Mouse (Mus musculus): ENCODE results near the gene Olfr1201. TPM values are rescaled to one million over a fixed set of nuclear protein-coding genes. Genes with fewer than 3 reads are reported as not detected.

The Olfr1201 gene
- not detected in 2 replicates for polyA plus RNA-seq (2015; fragmentation: Nextera tagmentation; extraction: Ambion mirVana)

- no peak for ATAC-seq (ENCODE audit: low FRiP score)
- no peak within 1 kb of the TSS for H3K27ac ChIP-seq (replicated peaks)
- no peaks in the 10 kb centered on the region for H3K36me3 ChIP-seq
- H3K4me1 ChIP-seq = no peaks in the 10 kb centered on the region
- no peaks in the 10 kb centered on the region for H3K9me3 ChIP-seq (replicated peaks)
- no peak within 1 kb of the TSS for H3K4me2 ChIP-seq
- WGBS = 86% methylated on average over 6 of the region's 6 CpGs
- no peak within 1 kb of the TSS for H3K4me3 ChIP-seq (replicated peaks)
- H3K27me3 ChIP-seq (replicated peaks) = no peaks in the 10 kb centered on the region
- H3K9ac ChIP-seq (replicated peaks) = no peak within 1 kb of the TSS
Measured at GRCm38 (mm10) chr2:88792736-88793135, at the start of gene Olfr1201. Gene Olfr1201, plus strand, starts transcription at chr2:88793036.

- no peak overlapping the region for H3K9ac ChIP-seq (replicated peaks)
- H3K4me2 ChIP-seq = no peak overlapping the region
- H3K27me3 ChIP-seq (replicated peaks) = no peaks in the 10 kb centered on the region
- H3K4me3 ChIP-seq (replicated peaks) = no peak overlapping the region
- H3K9me3 ChIP-seq (replicated peaks) = no peaks in the 10 kb centered on the region
- no peaks in the 10 kb centered on the region for H3K4me1 ChIP-seq
- WGBS = 74% methylated on average over 3 of the region's 3 CpGs
- H3K36me3 ChIP-seq = no peaks in the 10 kb centered on the region
- no peak for ATAC-seq (ENCODE audit: low FRiP score)
- no peak overlapping the region for H3K27ac ChIP-seq (replicated peaks)
Measured at GRCm38 (mm10) chr2:88743379-88743778, 49.5 kb upstream of the Olfr1201 start.

GRCm38 (mm10) chr2:88751270-88751669, 41.6 kb upstream of the Olfr1201 start, which contains the start of gene Olfr1198:
Gene Olfr1198, minus strand, starts transcription at chr2:88751370.
- Histone ChIP-seq H3K27me3 (replicated peaks) (no peaks in the 10 kb centered on the region), H3K36me3 (no peaks in the 10 kb centered on the region), H3K9ac (replicated peaks) (no peak within 1 kb of the TSS), H3K4me1 (no peaks in the 10 kb centered on the region), H3K9me3 (replicated peaks) (no peaks in the 10 kb centered on the region), H3K27ac (replicated peaks) (no peak within 1 kb of the TSS), H3K4me3 (replicated peaks) (no peak within 1 kb of the TSS), H3K4me2 (no peak within 1 kb of the TSS)
- WGBS = 98% methylated on average over 2 of the region's 2 CpGs
- no peak for ATAC-seq (ENCODE audit: low FRiP score)

- Histone ChIP-seq H3K4me2 (no peak within 1 kb of the TSS), H3K4me3 (replicated peaks) (no peak within 1 kb of the TSS), H3K9ac (replicated peaks) (no peak within 1 kb of the TSS), H3K27me3 (replicated peaks) (no peaks in the 10 kb centered on the region), H3K4me1 (no peaks in the 10 kb centered on the region), H3K27ac (replicated peaks) (no peak within 1 kb of the TSS), H3K9me3 (replicated peaks) (no peaks in the 10 kb centered on the region), H3K36me3 (no peaks in the 10 kb centered on the region)
- ATAC-seq (ENCODE audit: low FRiP score) = no peak
- 94% methylated on average over 2 of the region's 2 CpGs for WGBS
Measured at GRCm38 (mm10) chr2:88760369-88760768, 32.5 kb upstream of the Olfr1201 start, which contains the start of gene Olfr1199. Gene Olfr1199, minus strand, starts transcription at chr2:88760469.

GRCm38 (mm10) chr2:88770388-88770787, 22.4 kb upstream of the Olfr1201 start, which contains the start of gene Olfr1200:
Gene Olfr1200, minus strand, starts transcription at chr2:88770488.
- Histone ChIP-seq H3K27ac (replicated peaks) (no peak within 1 kb of the TSS), H3K9ac (replicated peaks) (no peak within 1 kb of the TSS), H3K4me1 (no peaks in the 10 kb centered on the region), H3K4me2 (no peak within 1 kb of the TSS), H3K9me3 (replicated peaks) (no peaks in the 10 kb centered on the region), H3K27me3 (replicated peaks) (no peaks in the 10 kb centered on the region), H3K4me3 (replicated peaks) (no peak within 1 kb of the TSS), H3K36me3 (no peaks in the 10 kb centered on the region)
- no peak for ATAC-seq (ENCODE audit: low FRiP score)
- WGBS = 83% methylated on average over 2 of the region's 2 CpGs

GRCm38 (mm10) chr2:88814196-88814595, 21.4 kb downstream of the Olfr1201 start, which contains the start of gene Olfr1202:
Gene Olfr1202, plus strand, starts transcription at chr2:88814496.
- H3K4me1 ChIP-seq = no peaks in the 10 kb centered on the region
- no peak within 1 kb of the TSS for H3K27ac ChIP-seq (replicated peaks)
- ATAC-seq (ENCODE audit: low FRiP score) = no peak
- no peak within 1 kb of the TSS for H3K4me2 ChIP-seq
- H3K36me3 ChIP-seq = no peaks in the 10 kb centered on the region
- no peaks in the 10 kb centered on the region for H3K27me3 ChIP-seq (replicated peaks)
- H3K4me3 ChIP-seq (replicated peaks) = no peak within 1 kb of the TSS
- no peak within 1 kb of the TSS for H3K9ac ChIP-seq (replicated peaks)
- no peaks in the 10 kb centered on the region for H3K9me3 ChIP-seq (replicated peaks)
- WGBS = 76% methylated on average over 1 of the region's 1 CpGs

- Histone ChIP-seq H3K9ac (replicated peaks) (no peak within 1 kb of the TSS), H3K4me3 (replicated peaks) (no peak within 1 kb of the TSS), H3K9me3 (replicated peaks) (no peaks in the 10 kb centered on the region), H3K27ac (replicated peaks) (no peak within 1 kb of the TSS), H3K36me3 (no peaks in the 10 kb centered on the region), H3K27me3 (replicated peaks) (no peaks in the 10 kb centered on the region), H3K4me2 (no peak within 1 kb of the TSS), H3K4me1 (no peaks in the 10 kb centered on the region)
- WGBS = 89% methylated on average over 2 of the region's 2 CpGs
- ATAC-seq (ENCODE audit: low FRiP score) = no peak
Measured at GRCm38 (mm10) chr2:88829437-88829836, 36.6 kb downstream of the Olfr1201 start, which contains the start of gene Olfr1205. Gene Olfr1205, plus strand, starts transcription at chr2:88829737.

- WGBS = 87% methylated on average over 2 of the region's 2 CpGs
- Histone ChIP-seq H3K4me3 (replicated peaks) (no peak overlapping the region), H3K27me3 (replicated peaks) (no peaks in the 10 kb centered on the region), H3K9ac (replicated peaks) (no peak overlapping the region), H3K4me1 (no peaks in the 10 kb centered on the region), H3K36me3 (no peaks in the 10 kb centered on the region), H3K4me2 (no peak overlapping the region), H3K9me3 (replicated peaks) (no peaks in the 10 kb centered on the region), H3K27ac (replicated peaks) (no peak overlapping the region)
- ATAC-seq (ENCODE audit: low FRiP score) = no peak
Measured at GRCm38 (mm10) chr2:88838477-88838876, 45.6 kb downstream of the Olfr1201 start.

Other genes with a start within 250 kb of the Olfr1201 start
- gene Olfr1188, start 236.1 kb upstream of the Olfr1201 start, polyA plus RNA-seq (2015; fragmentation: Nextera tagmentation; extraction: Ambion mirVana) = not detected in 2 replicates
- not detected in 2 replicates for gene Olfr1189, start 206.6 kb upstream of the Olfr1201 start, polyA plus RNA-seq (2015; fragmentation: Nextera tagmentation; extraction: Ambion mirVana)
- not detected in 2 replicates for gene Olfr1191-ps1, start 152.5 kb upstream of the Olfr1201 start, polyA plus RNA-seq (2015; fragmentation: Nextera tagmentation; extraction: Ambion mirVana)
- gene Olfr1192-ps1, start 144.5 kb upstream of the Olfr1201 start, polyA plus RNA-seq (2015; fragmentation: Nextera tagmentation; extraction: Ambion mirVana) = not detected in 2 replicates
- gene Olfr1193, start 117.4 kb upstream of the Olfr1201 start, polyA plus RNA-seq (2015; fragmentation: Nextera tagmentation; extraction: Ambion mirVana) = not detected in 2 replicates
- gene Olfr1195, start 103.8 kb upstream of the Olfr1201 start, polyA plus RNA-seq (2015; fragmentation: Nextera tagmentation; extraction: Ambion mirVana) = not detected in 2 replicates
- gene Olfr1196, start 88.4 kb upstream of the Olfr1201 start, polyA plus RNA-seq (2015; fragmentation: Nextera tagmentation; extraction: Ambion mirVana) = not detected in 2 replicates
- not detected in 2 replicates for gene Olfr1197, start 60.7 kb upstream of the Olfr1201 start, polyA plus RNA-seq (2015; fragmentation: Nextera tagmentation; extraction: Ambion mirVana)
- gene Olfr1198, start 41.7 kb upstream of the Olfr1201 start, polyA plus RNA-seq (2015; fragmentation: Nextera tagmentation; extraction: Ambion mirVana) = not detected in 2 replicates
- not detected in 2 replicates for gene Olfr1199, start 32.6 kb upstream of the Olfr1201 start, polyA plus RNA-seq (2015; fragmentation: Nextera tagmentation; extraction: Ambion mirVana)
- gene Olfr1200, start 22.5 kb upstream of the Olfr1201 start, polyA plus RNA-seq (2015; fragmentation: Nextera tagmentation; extraction: Ambion mirVana) = not detected in 2 replicates
- 0.08 TPM in 1 of 2 replicates, not detected in the other for gene Olfr1202, start 21.5 kb downstream of the Olfr1201 start, polyA plus RNA-seq (2015; fragmentation: Nextera tagmentation; extraction: Ambion mirVana)
- not detected in 2 replicates for gene Olfr1205, start 36.7 kb downstream of the Olfr1201 start, polyA plus RNA-seq (2015; fragmentation: Nextera tagmentation; extraction: Ambion mirVana)
- gene Olfr1204, start 56.3 kb downstream of the Olfr1201 start, polyA plus RNA-seq (2015; fragmentation: Nextera tagmentation; extraction: Ambion mirVana) = not detected in 2 replicates
- not detected in 2 replicates for gene Olfr1206, start 70.2 kb downstream of the Olfr1201 start, polyA plus RNA-seq (2015; fragmentation: Nextera tagmentation; extraction: Ambion mirVana)
- gene Olfr1208, start 109.3 kb downstream of the Olfr1201 start, polyA plus RNA-seq (2015; fragmentation: Nextera tagmentation; extraction: Ambion mirVana) = not detected in 2 replicates
- gene Olfr1209, start 122.1 kb downstream of the Olfr1201 start, polyA plus RNA-seq (2015; fragmentation: Nextera tagmentation; extraction: Ambion mirVana) = not detected in 2 replicates
- gene Olfr1211, start 145.1 kb downstream of the Olfr1201 start, polyA plus RNA-seq (2015; fragmentation: Nextera tagmentation; extraction: Ambion mirVana) = not detected in 2 replicates
- gene Olfr1212, start 160.9 kb downstream of the Olfr1201 start, polyA plus RNA-seq (2015; fragmentation: Nextera tagmentation; extraction: Ambion mirVana) = not detected in 2 replicates
- not detected in 2 replicates for gene Gm13762, start 187.2 kb downstream of the Olfr1201 start, polyA plus RNA-seq (2015; fragmentation: Nextera tagmentation; extraction: Ambion mirVana)
- gene Olfr1214, start 199.6 kb downstream of the Olfr1201 start, polyA plus RNA-seq (2015; fragmentation: Nextera tagmentation; extraction: Ambion mirVana) = not detected in 2 replicates
- not detected in 2 replicates for gene Olfr1215, start 213.9 kb downstream of the Olfr1201 start, polyA plus RNA-seq (2015; fragmentation: Nextera tagmentation; extraction: Ambion mirVana)
- not detected in 2 replicates for gene Olfr1216, start 225.3 kb downstream of the Olfr1201 start, polyA plus RNA-seq (2015; fragmentation: Nextera tagmentation; extraction: Ambion mirVana)
- not detected in 2 replicates for gene Olfr1217, start 239.0 kb downstream of the Olfr1201 start, polyA plus RNA-seq (2015; fragmentation: Nextera tagmentation; extraction: Ambion mirVana)

Data from neural tube, embryonic 15.5 days (tissue).